Mouse (Mus musculus): ENCODE data around the gene Trmt13. TPM values are rescaled to one million over a fixed set of nuclear protein-coding genes. Genes with fewer than 3 reads are reported as not detected.

The Trmt13 gene
- polyA plus RNA-seq (2014; fragmentation: Illumina TruSeq; extraction: RNeasy Lipid Tissue Mini Kit (QIAGEN cat#74804); ENCODE audit: low read depth, low replicate concordance) = 11.9 TPM

GRCm38 (mm10) chr3:116614295-116614892 is at the start of gene Trmt13:
TSS of gene Trmt13 (minus strand) at chr3:116614587.

DNA sequence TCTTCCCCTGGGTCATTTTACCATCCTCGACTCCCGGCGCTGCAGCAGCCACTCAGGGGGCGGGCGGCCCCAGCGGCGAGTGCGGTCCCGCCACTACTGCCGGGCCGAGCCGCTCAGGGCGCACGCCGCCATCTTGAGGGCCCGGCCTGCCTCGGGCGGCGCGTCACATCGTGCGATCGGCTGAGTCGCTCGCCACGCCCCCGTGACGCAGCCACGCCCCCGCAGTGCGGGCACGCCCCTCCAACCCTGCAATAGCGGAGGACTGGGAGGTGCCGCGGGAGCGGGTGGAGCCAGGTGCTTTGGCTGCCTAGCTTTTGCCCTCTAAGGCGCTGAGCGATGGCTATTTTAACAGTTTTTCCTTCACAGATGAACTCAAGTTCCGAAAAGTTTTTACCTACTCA is 48.1 kb upstream of the Trmt13 start, which contains the start of gene Mfsd14a:
Gene Mfsd14a, minus strand, starts transcription at position 215 of the 401 bp plus-strand sequence.

GRCm38 (mm10) chr3:116594728-116595602 is 19.4 kb downstream of the Trmt13 start, which contains the start of gene Sass6:
TSS of gene Sass6 (plus strand) at chr3:116594982.

GRCm38 (mm10) chr3:116562408-116563094 is 51.8 kb downstream of the Trmt13 start, which contains the start of gene Lrrc39:
TSS of gene Lrrc39 (plus strand) at chr3:116562973.

Other genes with a start within 250 kb of the Trmt13 start
- 18.8 TPM for gene Cdc14a, start 190.6 kb downstream of the Trmt13 start, polyA plus RNA-seq (2014; fragmentation: Illumina TruSeq; extraction: RNeasy Lipid Tissue Mini Kit (QIAGEN cat#74804); ENCODE audit: low read depth, low replicate concordance)
- gene Rtca, start 106.4 kb downstream of the Trmt13 start, polyA plus RNA-seq (2014; fragmentation: Illumina TruSeq; extraction: RNeasy Lipid Tissue Mini Kit (QIAGEN cat#74804); ENCODE audit: low read depth, low replicate concordance) = 56.2 TPM
- 156 TPM for gene Dbt, start 101.5 kb downstream of the Trmt13 start, polyA plus RNA-seq (2014; fragmentation: Illumina TruSeq; extraction: RNeasy Lipid Tissue Mini Kit (QIAGEN cat#74804); ENCODE audit: low read depth, low replicate concordance)
- 0.16 TPM for gene Lrrc39, start 51.6 kb downstream of the Trmt13 start, polyA plus RNA-seq (2014; fragmentation: Illumina TruSeq; extraction: RNeasy Lipid Tissue Mini Kit (QIAGEN cat#74804); ENCODE audit: low read depth, low replicate concordance)
- 2.8 TPM for gene Sass6, start 19.6 kb downstream of the Trmt13 start, polyA plus RNA-seq (2014; fragmentation: Illumina TruSeq; extraction: RNeasy Lipid Tissue Mini Kit (QIAGEN cat#74804); ENCODE audit: low read depth, low replicate concordance)
- 110 TPM for gene Mfsd14a, start 48.1 kb upstream of the Trmt13 start, polyA plus RNA-seq (2014; fragmentation: Illumina TruSeq; extraction: RNeasy Lipid Tissue Mini Kit (QIAGEN cat#74804); ENCODE audit: low read depth, low replicate concordance)
- gene Gm43191, start 66.7 kb upstream of the Trmt13 start, polyA plus RNA-seq (2014; fragmentation: Illumina TruSeq; extraction: RNeasy Lipid Tissue Mini Kit (QIAGEN cat#74804); ENCODE audit: low read depth, low replicate concordance) = not detected
- gene Slc35a3, start 98.2 kb upstream of the Trmt13 start, polyA plus RNA-seq (2014; fragmentation: Illumina TruSeq; extraction: RNeasy Lipid Tissue Mini Kit (QIAGEN cat#74804); ENCODE audit: low read depth, low replicate concordance) = 184 TPM
- 33.4 TPM for gene Agl, start 193.6 kb upstream of the Trmt13 start, polyA plus RNA-seq (2014; fragmentation: Illumina TruSeq; extraction: RNeasy Lipid Tissue Mini Kit (QIAGEN cat#74804); ENCODE audit: low read depth, low replicate concordance)
- 31.8 TPM for gene Frrs1, start 244.9 kb upstream of the Trmt13 start, polyA plus RNA-seq (2014; fragmentation: Illumina TruSeq; extraction: RNeasy Lipid Tissue Mini Kit (QIAGEN cat#74804); ENCODE audit: low read depth, low replicate concordance)